Mouse (Mus musculus) hindbrain, embryonic 11.5 days (tissue): ENCODE data around the gene Polrmt. TPM values are rescaled to one million over a fixed set of nuclear protein-coding genes. Genes with fewer than 3 reads are reported as not detected.

ENCODE experiments used
- ATAC-seq: fragments of 200-750 bp; cut with Nextera tagmentation; 2 replicates; pipeline ENCODE4 v1.8.0; 2017; ENCODE audit warnings: mild to moderate bottlenecking, moderate TSS enrichment, moderate library complexity; ENCODE audit not compliant: low FRiP score
- DNase-seq: peaks from one replicate; pipeline ENCODE4 v3.0.0-alpha.2; 2015; ENCODE audit warnings: low spot score
- H3K27ac ChIP-seq: fragments of 300-500 bp; sonication (generic); 2 replicates; pipeline ENCODE4 v1.5.1; 2014; ENCODE audit warnings: mild to moderate bottlenecking, low read depth, low read length
- H3K27me3 ChIP-seq: fragments of 300-500 bp; sonication (generic); 2 replicates; pipeline ENCODE4 v1.6.1; 2014; ENCODE audit warnings: mild to moderate bottlenecking, low read length, moderate library complexity, mixed read lengths; ENCODE audit not compliant: control insufficient read depth, insufficient read depth
- H3K36me3 ChIP-seq: fragments of 300-500 bp; sonication (generic); 2 replicates; pipeline ENCODE4 v1.6.1; 2014; ENCODE audit warnings: mild to moderate bottlenecking, low read length, moderate library complexity, mixed read lengths; ENCODE audit not compliant: control insufficient read depth, insufficient read depth
- H3K4me1 ChIP-seq: fragments of 300-500 bp; sonication (generic); replicated peaks from 2 replicates; pipeline ENCODE4 v1.6.1; 2014; ENCODE audit warnings: low read length, mixed read lengths; ENCODE audit not compliant: control insufficient read depth, insufficient read depth
- H3K4me2 ChIP-seq: fragments of 300-500 bp; sonication (generic); replicated peaks from 2 replicates; pipeline ENCODE4 v1.6.1; 2014; ENCODE audit warnings: mild to moderate bottlenecking, low read depth, low read length
- H3K4me3 ChIP-seq: fragments of 300-500 bp; sonication (generic); 2 replicates; pipeline ENCODE4 v1.5.1; 2014; ENCODE audit warnings: low read depth, low read length
- H3K9ac ChIP-seq: fragments of 300-500 bp; sonication (generic); 2 replicates; pipeline ENCODE4 v1.6.1; 2014; ENCODE audit warnings: low read depth, low read length
- H3K9me3 ChIP-seq: fragments of 300-500 bp; sonication (generic); 2 replicates; pipeline ENCODE4 v1.6.1; 2016; ENCODE audit warnings: low read length; ENCODE audit not compliant: control insufficient read depth
- WGBS: fragments of 180-500 bp; shearing (Covaris S2); extraction: QIAGEN DNeasy Blood & Tissue Kit; methylation state at CpG from one replicate; pipeline ENCODE4 v1.1.7; 2014; 5-methylcytosine and 5-hydroxymethylcytosine counted together
- polyA plus RNA-seq: library from polyadenylated mRNA; unstranded; fragments of >200 nt; fragmentation: Nextera tagmentation; extraction: Ambion mirVana; gene quantifications from 2 replicates; pipeline ENCODE4 v1.2.1, GENCODE M21; 2014

The Polrmt gene
- polyA plus RNA-seq, 1 experiment from 2014 or later = 26.8 TPM

DNA sequence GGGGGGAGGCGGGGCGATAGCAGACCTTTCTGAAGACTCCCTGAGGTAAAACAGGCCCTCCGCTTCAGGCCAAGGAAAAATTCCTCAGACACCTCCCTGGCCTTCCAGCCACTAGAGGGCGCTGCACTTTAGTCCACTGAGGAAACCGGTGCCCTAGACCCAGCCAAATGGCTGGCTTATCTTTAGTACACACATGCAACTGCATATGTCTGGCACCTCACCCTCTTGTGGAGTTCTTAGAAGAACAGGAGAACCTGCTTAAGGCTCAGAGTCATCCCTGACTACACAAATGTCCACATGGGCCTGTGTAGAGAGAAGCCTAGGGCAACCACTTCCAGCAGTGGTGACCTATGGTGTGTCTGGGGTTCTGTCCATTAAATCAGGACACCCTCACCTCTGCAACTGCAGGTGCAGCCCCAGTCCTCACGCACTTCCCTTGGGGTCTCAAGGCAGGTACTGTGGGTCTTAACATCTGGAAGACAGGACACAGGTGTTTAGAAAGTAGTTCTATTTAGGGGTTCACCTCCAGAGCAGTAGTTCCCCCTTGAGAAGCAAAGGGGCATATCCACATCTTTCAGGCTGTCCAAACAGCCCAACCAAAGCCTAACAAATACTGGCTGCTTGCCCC, 33.8 kb downstream of the Polrmt start:
- H3K27ac ChIP-seq = no peak overlapping the region
- WGBS = 7% methylated on average over 5 of the region's 6 CpGs
- ATAC-seq (peak; percentile 39; the same call in 1 of the 2 replicates), DNase-seq (peak; percentile 88)
- H3K4me1 ChIP-seq = no peaks in the 10 kb centered on the region
- no peak overlapping the region for H3K9ac ChIP-seq
- H3K4me3 ChIP-seq = no peak overlapping the region
- H3K27me3 ChIP-seq = peaks cover 29% of the 10 kb centered on the region
- peaks cover 12% of the 10 kb centered on the region for H3K36me3 ChIP-seq
- H3K4me2 ChIP-seq = no peak overlapping the region
- H3K9me3 ChIP-seq = no peaks in the 10 kb centered on the region

DNA sequence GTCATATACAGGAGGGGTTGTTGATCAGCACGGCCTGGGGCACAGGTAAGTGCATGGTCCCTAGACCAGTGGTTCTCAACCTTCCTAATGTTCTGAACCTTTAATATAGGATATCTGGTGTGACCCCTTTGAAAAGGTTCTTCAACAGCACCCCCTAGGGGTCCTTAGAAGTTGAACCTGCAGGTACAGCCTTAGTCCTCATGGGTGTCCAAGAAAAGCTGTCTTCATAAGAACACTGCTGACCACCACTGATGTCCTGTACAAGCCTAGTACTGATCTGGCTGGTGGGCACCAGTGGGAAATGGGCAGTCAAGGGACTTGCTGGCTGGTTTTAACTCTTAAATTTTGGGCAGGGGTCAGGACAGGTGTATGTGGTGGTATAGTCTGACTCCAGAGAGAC, 34.4 kb downstream of the Polrmt start:
- Histone ChIP-seq H3K4me2 (no peak overlapping the region), H3K9ac (no peak overlapping the region), H3K36me3 (peaks cover 12% of the 10 kb centered on the region), H3K9me3 (no peaks in the 10 kb centered on the region), H3K27ac (no peak overlapping the region), H3K4me3 (no peak overlapping the region), H3K27me3 (peaks cover 23% of the 10 kb centered on the region), H3K4me1 (no peaks in the 10 kb centered on the region)
- peak; percentile 6; the same call in 1 of the 2 replicates for ATAC-seq
- WGBS = 76% methylated on average over 1 of the region's 1 CpGs
- DNase-seq = peak; percentile 28

DNA sequence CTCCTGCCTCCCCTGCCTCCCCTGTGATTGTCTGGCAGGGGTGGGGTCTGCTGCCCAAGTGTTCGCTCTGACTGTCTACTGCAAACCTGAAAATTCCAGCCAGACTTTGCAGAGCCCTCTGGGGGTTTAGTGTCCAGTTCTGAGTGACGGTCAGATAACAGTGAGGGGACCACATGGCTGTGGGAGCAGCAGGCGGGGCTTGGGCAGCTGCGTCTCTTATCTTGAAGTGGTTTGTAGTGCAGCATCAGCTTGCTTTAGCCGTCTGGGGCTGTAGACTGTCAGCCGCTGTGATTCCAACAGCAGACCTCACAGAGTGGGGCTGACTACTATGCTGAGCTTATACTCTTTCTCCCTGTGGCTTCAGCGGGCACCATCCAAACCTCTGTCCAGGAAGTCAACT, 37.1 kb downstream of the Polrmt start:
- H3K4me1 ChIP-seq = peaks cover 5% of the 10 kb centered on the region
- no peak overlapping the region for H3K9ac ChIP-seq
- peaks cover 12% of the 10 kb centered on the region for H3K36me3 ChIP-seq
- no peak overlapping the region for H3K27ac ChIP-seq
- no peaks in the 10 kb centered on the region for H3K27me3 ChIP-seq
- WGBS = 89% methylated on average over 7 of the region's 7 CpGs
- DNase-seq (no peak), ATAC-seq (no peak)
- H3K9me3 ChIP-seq = no peaks in the 10 kb centered on the region
- H3K4me3 ChIP-seq = no peak overlapping the region
- H3K4me2 ChIP-seq = no peak overlapping the region

DNA sequence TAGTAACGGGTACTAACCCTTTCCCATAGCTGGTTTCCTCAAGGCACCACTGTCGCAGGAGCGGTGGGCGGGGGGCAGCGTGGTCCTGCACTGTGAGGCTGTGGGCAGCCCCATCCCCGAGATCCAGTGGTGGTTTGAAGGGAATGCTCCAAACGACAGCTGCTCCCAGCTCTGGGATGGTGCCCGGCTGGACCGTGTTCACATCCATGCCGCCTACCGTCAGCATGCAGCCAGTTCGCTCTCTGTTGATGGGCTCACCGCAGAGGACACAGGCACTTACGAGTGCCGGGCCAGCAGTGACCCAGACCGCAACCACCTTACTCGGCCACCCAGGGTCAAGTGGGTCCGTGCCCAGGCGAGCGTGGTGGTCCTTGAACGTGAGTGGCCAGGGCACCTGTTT, 37.7 kb downstream of the Polrmt start:
- Histone ChIP-seq H3K27me3 (no peaks in the 10 kb centered on the region), H3K36me3 (peaks cover 12% of the 10 kb centered on the region), H3K4me1 (peaks cover 5% of the 10 kb centered on the region), H3K4me3 (no peak overlapping the region), H3K9me3 (no peaks in the 10 kb centered on the region), H3K4me2 (no peak overlapping the region), H3K27ac (no peak overlapping the region), H3K9ac (0 out of 2 replicates have a peak overlapping the region, but pooled peaks have one; percentile 11)
- WGBS = 93% methylated on average over 21 of the region's 21 CpGs
- ATAC-seq (no peak), DNase-seq (no peak)

DNA sequence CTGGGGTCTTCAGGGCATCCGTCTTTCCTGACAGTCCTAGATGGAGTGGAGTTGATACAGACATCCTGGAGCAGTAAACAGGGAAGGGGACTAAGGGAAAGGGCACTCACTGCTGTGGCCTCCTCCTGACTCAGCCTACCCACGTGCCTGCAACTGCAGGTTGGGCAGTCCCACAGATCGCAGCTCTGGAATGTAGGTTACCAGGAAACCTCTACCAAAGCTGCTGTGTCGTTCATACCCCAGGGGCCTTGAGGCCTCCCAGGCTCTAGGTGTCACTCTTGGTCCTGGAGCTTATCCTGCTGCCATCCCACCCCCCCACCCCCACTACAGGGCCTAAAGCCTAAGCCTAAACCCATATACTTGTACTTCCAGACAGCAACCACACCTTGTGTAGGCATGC, 38.6 kb downstream of the Polrmt start:
- H3K36me3 ChIP-seq = peaks cover 12% of the 10 kb centered on the region
- H3K9me3 ChIP-seq = no peaks in the 10 kb centered on the region
- H3K27me3 ChIP-seq = no peaks in the 10 kb centered on the region
- H3K4me3 ChIP-seq = no peak overlapping the region
- WGBS = 73% methylated on average over 4 of the region's 4 CpGs
- H3K4me2 ChIP-seq = no peak overlapping the region
- no peak overlapping the region for H3K27ac ChIP-seq
- DNase-seq = no peak
- H3K9ac ChIP-seq = no peak overlapping the region
- no peak for ATAC-seq
- peaks cover 5% of the 10 kb centered on the region for H3K4me1 ChIP-seq

DNA sequence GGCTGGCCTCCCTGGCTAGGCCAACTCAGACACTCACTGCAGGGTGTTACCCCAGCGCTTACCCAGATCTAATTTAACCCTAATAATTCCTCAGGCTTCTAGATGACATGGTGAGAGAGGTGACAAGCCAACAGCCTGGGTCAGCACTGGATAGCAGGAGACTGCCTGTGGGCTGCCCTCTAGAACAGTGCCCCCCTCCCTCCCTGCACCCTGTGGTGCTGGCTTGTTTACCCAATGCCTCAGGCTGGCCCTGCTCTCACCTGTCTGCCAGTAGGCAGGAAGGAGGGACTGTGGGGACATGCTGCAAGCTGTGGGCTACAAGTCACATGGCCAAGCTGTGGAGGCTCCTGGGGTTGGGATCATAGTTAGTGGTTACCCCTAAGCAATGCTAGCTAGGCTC, 39.2 kb downstream of the Polrmt start:
- Histone ChIP-seq H3K27ac (no peak overlapping the region), H3K4me3 (no peak overlapping the region), H3K4me2 (0 out of 2 replicates have a peak overlapping the region, but pooled peaks have one; percentile 19), H3K4me1 (peaks cover 5% of the 10 kb centered on the region), H3K9me3 (no peaks in the 10 kb centered on the region), H3K27me3 (no peaks in the 10 kb centered on the region), H3K9ac (no peak overlapping the region), H3K36me3 (peaks cover 12% of the 10 kb centered on the region)
- no peak for ATAC-seq
- DNase-seq = no peak
- 65% methylated on average over 1 of the region's 1 CpGs for WGBS

DNA sequence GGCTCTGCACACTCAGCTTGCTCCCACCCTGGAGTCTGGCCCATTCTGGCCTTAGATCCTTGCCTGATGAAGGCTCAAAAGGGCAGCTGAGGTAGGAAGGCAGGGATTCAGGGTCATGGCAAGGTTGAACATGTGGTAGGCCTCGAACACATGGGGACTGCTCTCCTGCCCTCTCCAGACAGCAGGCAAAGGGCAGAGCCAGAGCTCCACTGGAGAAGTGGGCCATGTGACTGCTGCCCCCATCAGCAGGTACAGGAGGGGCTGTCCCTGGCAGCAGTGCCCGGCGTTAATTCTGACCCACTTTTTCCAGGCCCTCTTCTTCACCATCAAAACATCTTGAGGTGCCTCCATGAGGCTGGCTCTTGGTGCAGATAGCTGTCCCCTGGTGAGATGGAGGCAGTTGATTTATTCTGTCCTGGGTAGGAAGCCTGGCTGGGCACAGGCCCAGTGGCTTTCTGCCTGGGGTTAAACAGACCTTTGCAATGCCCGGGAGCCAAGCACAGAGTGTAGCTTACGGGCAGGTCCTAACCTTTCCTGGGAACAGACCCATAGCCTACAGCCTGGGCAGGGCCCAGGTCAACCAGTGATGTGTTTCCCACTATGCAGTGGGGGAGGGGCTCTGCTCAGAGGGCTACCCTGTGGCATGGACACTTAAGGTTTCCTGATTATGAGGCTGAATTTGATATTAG, 39.8 kb downstream of the Polrmt start:
- Histone ChIP-seq H3K4me2 (peak overlapping the region; percentile 19), H3K4me1 (peaks cover 5% of the 10 kb centered on the region), H3K36me3 (peaks cover 12% of the 10 kb centered on the region), H3K27ac (no peak overlapping the region), H3K9me3 (no peaks in the 10 kb centered on the region), H3K4me3 (peak overlapping the region; percentile 8; the same call in 1 of the 2 replicates), H3K9ac (no peak overlapping the region), H3K27me3 (no peaks in the 10 kb centered on the region)
- ATAC-seq = no peak
- 83% methylated on average over 5 of the region's 5 CpGs for WGBS
- no peak for DNase-seq

DNA sequence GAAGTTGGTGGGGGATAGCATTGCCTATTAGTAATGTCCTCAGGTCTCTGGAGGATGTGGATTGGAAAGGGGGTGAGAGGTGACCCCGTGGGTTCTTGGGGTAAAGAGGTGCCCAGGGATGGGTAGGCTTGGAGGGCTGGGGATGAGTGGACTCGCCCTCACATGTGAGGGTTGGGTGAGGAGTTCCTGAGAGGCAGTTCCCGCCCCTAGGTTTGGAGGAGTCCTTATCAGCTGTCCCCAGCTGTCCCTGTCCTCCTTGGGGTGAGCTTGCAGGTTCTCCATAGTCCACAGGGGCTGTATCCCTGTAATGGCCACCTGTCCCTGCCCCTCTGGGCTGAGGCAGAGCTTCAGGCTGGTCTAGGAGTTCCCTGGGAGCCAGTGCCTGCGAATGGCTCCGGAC, 40.4 kb downstream of the Polrmt start:
- no peaks in the 10 kb centered on the region for H3K27me3 ChIP-seq
- H3K9ac ChIP-seq = no peak overlapping the region
- 77% methylated on average over 5 of the region's 5 CpGs for WGBS

DNA sequence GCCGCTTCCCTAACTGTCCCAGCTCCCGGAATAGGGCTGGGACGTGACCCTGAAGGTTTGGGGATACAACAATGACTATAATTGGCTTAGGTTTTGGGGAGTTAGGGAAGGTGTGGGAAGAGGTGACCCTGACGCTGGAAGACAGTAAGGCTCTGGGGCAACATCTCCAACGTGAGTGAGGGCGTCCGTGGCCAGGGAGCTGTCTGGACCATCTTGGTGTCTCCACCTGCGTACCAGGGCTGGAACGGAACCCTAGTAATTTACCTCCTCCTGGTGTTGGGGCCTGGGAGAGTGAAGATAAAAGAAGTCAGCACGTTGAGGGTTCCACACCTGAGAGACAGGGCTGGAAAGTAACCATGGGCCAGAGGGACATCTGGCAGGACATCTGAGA, 41.4 kb downstream of the Polrmt start:
- Histone ChIP-seq H3K9me3 (no peaks in the 10 kb centered on the region), H3K27ac (0 out of 2 replicates have a peak overlapping the region, but pooled peaks have one; percentile 1), H3K4me1 (peaks cover 5% of the 10 kb centered on the region), H3K4me2 (peak overlapping the region; percentile 88), H3K27me3 (no peaks in the 10 kb centered on the region), H3K4me3 (peak overlapping the region; percentile 67), H3K36me3 (peaks cover 4% of the 10 kb centered on the region), H3K9ac (peak overlapping the region; percentile 85)
- peak; percentile 19 for DNase-seq
- 0 out of 2 replicates have a peak, but pooled peaks have one; percentile 0 for ATAC-seq
- 8% methylated on average over 10 of the region's 10 CpGs for WGBS

More for the DNA sequence above, 40.4 kb downstream of the Polrmt start:
- no peak for ATAC-seq
- DNase-seq = no peak
- no peak overlapping the region for H3K27ac ChIP-seq
- peaks cover 5% of the 10 kb centered on the region for H3K4me1 ChIP-seq
- peaks cover 10% of the 10 kb centered on the region for H3K36me3 ChIP-seq
- H3K4me2 ChIP-seq = peak overlapping the region; percentile 88
- peak overlapping the region; percentile 8 for H3K4me3 ChIP-seq
- H3K9me3 ChIP-seq = no peaks in the 10 kb centered on the region
